Mouse (Mus musculus) lung, postnatal 0 days (tissue): ENCODE results near the gene Aes.

Experiments used
- CTCF ChIP-seq: IDR thresholded peaks from 2 replicates; pipeline ENCODE4 v1.5.1; 2016; ENCODE audit warnings: antibody characterized with exemption, mild to moderate bottlenecking
- EP300 ChIP-seq: IDR thresholded peaks from 2 replicates; pipeline ENCODE4 v1.6.1; 2016; ENCODE audit warnings: antibody characterized with exemption, mild to moderate bottlenecking, control low read depth

GRCm38 (mm10) chr10:81596611-81597010, 37.3 kb downstream of the Aes start:
- TF ChIP-seq CTCF (no peak), EP300 (no peak)
